Mouse (Mus musculus): ENCODE data around the gene Cdk4. TPM values are rescaled to one million over a fixed set of nuclear protein-coding genes. Genes with fewer than 3 reads are reported as not detected.

Gene Cdk4
- polyA plus RNA-seq, 1 experiment from 2014 or later, result 657 TPM

GRCm38 (mm10) chr10:127083292-127083914 is 20.1 kb downstream of the Cdk4 start:
- ATAC-seq (ENCODE audit: low read depth), result no peak
- no peak overlapping the region for H3K27ac ChIP-seq (ENCODE audit: low read depth, low read length)
- peaks cover 14% of the 10 kb centered on the region; the same call in 1 of the 2 replicates for H3K27me3 ChIP-seq (ENCODE audit: control insufficient read depth, insufficient read depth, low read length)
- peaks cover 14% of the 10 kb centered on the region; the same call in 1 of the 2 replicates for H3K36me3 ChIP-seq (ENCODE audit: control insufficient read depth, insufficient read depth, low read length)
- H3K9ac ChIP-seq (replicated peaks; ENCODE audit: low read depth, low read length), result no peak overlapping the region
- H3K4me3 ChIP-seq (ENCODE audit: low read depth, low read length), result no peak overlapping the region
- no peak overlapping the region for H3K4me2 ChIP-seq (ENCODE audit: low read depth, low read length)
- WGBS, result 32% methylated on average over 8 of the region's 8 CpGs
- no peaks in the 10 kb centered on the region for H3K9me3 ChIP-seq (ENCODE audit: control insufficient read depth, low read length)
- H3K4me1 ChIP-seq (ENCODE audit: control insufficient read depth, insufficient read depth, low read length), result peaks cover 21% of the 10 kb centered on the region

- Histone ChIP-seq H3K4me2 (ENCODE audit: low read depth, low read length) (no peak overlapping the region), H3K4me1 (ENCODE audit: control insufficient read depth, insufficient read depth, low read length) (peaks cover 21% of the 10 kb centered on the region), H3K27ac (ENCODE audit: low read depth, low read length) (no peak overlapping the region), H3K27me3 (ENCODE audit: control insufficient read depth, insufficient read depth, low read length) (peaks cover 15% of the 10 kb centered on the region; the same call in 1 of the 2 replicates), H3K4me3 (ENCODE audit: low read depth, low read length) (no peak overlapping the region), H3K36me3 (ENCODE audit: control insufficient read depth, insufficient read depth, low read length) (peaks cover 15% of the 10 kb centered on the region; the same call in 1 of the 2 replicates), H3K9ac (replicated peaks; ENCODE audit: low read depth, low read length) (no peak overlapping the region), H3K9me3 (ENCODE audit: control insufficient read depth, low read length) (no peaks in the 10 kb centered on the region)
- ATAC-seq (ENCODE audit: low read depth), result no peak
- 50% methylated on average over 5 of the region's 5 CpGs for WGBS
Measured at GRCm38 (mm10) chr10:127083915-127084306, 20.6 kb downstream of the Cdk4 start.

- no peak overlapping the region for H3K9ac ChIP-seq (replicated peaks; ENCODE audit: low read depth, low read length)
- H3K27me3 ChIP-seq (ENCODE audit: control insufficient read depth, insufficient read depth, low read length), result peaks cover 22% of the 10 kb centered on the region
- H3K27ac ChIP-seq (ENCODE audit: low read depth, low read length), result no peak overlapping the region
- no peak overlapping the region for H3K4me3 ChIP-seq (ENCODE audit: low read depth, low read length)
- no peak overlapping the region for H3K4me2 ChIP-seq (ENCODE audit: low read depth, low read length)
- H3K4me1 ChIP-seq (ENCODE audit: control insufficient read depth, insufficient read depth, low read length), result peaks cover 21% of the 10 kb centered on the region
- peaks cover 18% of the 10 kb centered on the region; the same call in 1 of the 2 replicates for H3K36me3 ChIP-seq (ENCODE audit: control insufficient read depth, insufficient read depth, low read length)
- WGBS, result 80% methylated on average over 9 of the region's 9 CpGs
- no peaks in the 10 kb centered on the region for H3K9me3 ChIP-seq (ENCODE audit: control insufficient read depth, low read length)
- no peak for ATAC-seq (ENCODE audit: low read depth)
Measured at GRCm38 (mm10) chr10:127085052-127085451, 21.7 kb downstream of the Cdk4 start.

GRCm38 (mm10) chr10:127085633-127086032 is 22.3 kb downstream of the Cdk4 start:
- no peak overlapping the region for H3K9ac ChIP-seq (replicated peaks; ENCODE audit: low read depth, low read length)
- H3K9me3 ChIP-seq (ENCODE audit: control insufficient read depth, low read length), result no peaks in the 10 kb centered on the region
- H3K4me3 ChIP-seq (ENCODE audit: low read depth, low read length), result no peak overlapping the region
- no peak overlapping the region for H3K4me2 ChIP-seq (ENCODE audit: low read depth, low read length)
- peaks cover 18% of the 10 kb centered on the region; the same call in 1 of the 2 replicates for H3K36me3 ChIP-seq (ENCODE audit: control insufficient read depth, insufficient read depth, low read length)
- H3K4me1 ChIP-seq (ENCODE audit: control insufficient read depth, insufficient read depth, low read length), result peaks cover 16% of the 10 kb centered on the region
- no peak for ATAC-seq (ENCODE audit: low read depth)
- 79% methylated on average over 6 of the region's 6 CpGs for WGBS
- peaks cover 28% of the 10 kb centered on the region for H3K27me3 ChIP-seq (ENCODE audit: control insufficient read depth, insufficient read depth, low read length)
- H3K27ac ChIP-seq (ENCODE audit: low read depth, low read length), result no peak overlapping the region

GRCm38 (mm10) chr10:127090560-127091411 is 27.5 kb downstream of the Cdk4 start:
- Histone ChIP-seq H3K4me1 (ENCODE audit: control insufficient read depth, insufficient read depth, low read length) (peaks cover 10% of the 10 kb centered on the region), H3K27me3 (ENCODE audit: control insufficient read depth, insufficient read depth, low read length) (peaks cover 34% of the 10 kb centered on the region), H3K27ac (ENCODE audit: low read depth, low read length) (no peak overlapping the region), H3K36me3 (ENCODE audit: control insufficient read depth, insufficient read depth, low read length) (peaks cover 23% of the 10 kb centered on the region), H3K9ac (replicated peaks; ENCODE audit: low read depth, low read length) (0 out of 2 replicates have a peak overlapping the region, but pooled peaks have one; percentile 34), H3K9me3 (ENCODE audit: control insufficient read depth, low read length) (no peaks in the 10 kb centered on the region), H3K4me2 (ENCODE audit: low read depth, low read length) (peak overlapping the region; percentile 20; the same call in 1 of the 2 replicates), H3K4me3 (ENCODE audit: low read depth, low read length) (0 out of 2 replicates have a peak overlapping the region, but pooled peaks have one; percentile 7)
- peak; percentile 15; the same call in 1 of the 2 replicates for ATAC-seq (ENCODE audit: low read depth)
- WGBS, result 9% methylated on average over 57 of the region's 57 CpGs

- peak overlapping the region; percentile 7; the same call in 1 of the 2 replicates for H3K4me3 ChIP-seq (ENCODE audit: low read depth, low read length)
- peak; percentile 35; the same call in 1 of the 2 replicates for ATAC-seq (ENCODE audit: low read depth)
- H3K4me2 ChIP-seq (ENCODE audit: low read depth, low read length), result peak overlapping the region; percentile 20; the same call in 1 of the 2 replicates
- no peak overlapping the region for H3K27ac ChIP-seq (ENCODE audit: low read depth, low read length)
- H3K4me1 ChIP-seq (ENCODE audit: control insufficient read depth, insufficient read depth, low read length), result peaks cover 10% of the 10 kb centered on the region
- WGBS, result 7% methylated on average over 50 of the region's 51 CpGs
- peaks cover 34% of the 10 kb centered on the region for H3K27me3 ChIP-seq (ENCODE audit: control insufficient read depth, insufficient read depth, low read length)
- 0 out of 2 replicates have a peak overlapping the region, but pooled peaks have one; percentile 34 for H3K9ac ChIP-seq (replicated peaks; ENCODE audit: low read depth, low read length)
- H3K9me3 ChIP-seq (ENCODE audit: control insufficient read depth, low read length), result no peaks in the 10 kb centered on the region
- H3K36me3 ChIP-seq (ENCODE audit: control insufficient read depth, insufficient read depth, low read length), result peaks cover 32% of the 10 kb centered on the region
Measured at GRCm38 (mm10) chr10:127091507-127092396, 28.4 kb downstream of the Cdk4 start.

GRCm38 (mm10) chr10:127092742-127093141 is 29.4 kb downstream of the Cdk4 start:
- peaks cover 28% of the 10 kb centered on the region for H3K36me3 ChIP-seq (ENCODE audit: control insufficient read depth, insufficient read depth, low read length)
- 61% methylated on average over 4 of the region's 4 CpGs for WGBS

GRCm38 (mm10) chr10:127094382-127094802 is 31.1 kb downstream of the Cdk4 start:
- 45% methylated on average over 7 of the region's 7 CpGs for WGBS
- Histone ChIP-seq H3K36me3 (ENCODE audit: control insufficient read depth, insufficient read depth, low read length) (peaks cover 40% of the 10 kb centered on the region), H3K9ac (replicated peaks; ENCODE audit: low read depth, low read length) (no peak overlapping the region), H3K4me3 (ENCODE audit: low read depth, low read length) (no peak overlapping the region), H3K27me3 (ENCODE audit: control insufficient read depth, insufficient read depth, low read length) (peaks cover 23% of the 10 kb centered on the region), H3K4me2 (ENCODE audit: low read depth, low read length) (no peak overlapping the region), H3K27ac (ENCODE audit: low read depth, low read length) (no peak overlapping the region), H3K4me1 (ENCODE audit: control insufficient read depth, insufficient read depth, low read length) (peaks cover 10% of the 10 kb centered on the region), H3K9me3 (ENCODE audit: control insufficient read depth, low read length) (no peaks in the 10 kb centered on the region)
- ATAC-seq (ENCODE audit: low read depth), result no peak

More at GRCm38 (mm10) chr10:127092742-127093141, 29.4 kb downstream of the Cdk4 start:
- Histone ChIP-seq H3K9me3 (ENCODE audit: control insufficient read depth, low read length) (no peaks in the 10 kb centered on the region), H3K4me3 (ENCODE audit: low read depth, low read length) (no peak overlapping the region), H3K4me2 (ENCODE audit: low read depth, low read length) (no peak overlapping the region), H3K4me1 (ENCODE audit: control insufficient read depth, insufficient read depth, low read length) (peaks cover 10% of the 10 kb centered on the region), H3K27ac (ENCODE audit: low read depth, low read length) (no peak overlapping the region), H3K27me3 (ENCODE audit: control insufficient read depth, insufficient read depth, low read length) (peaks cover 33% of the 10 kb centered on the region), H3K9ac (replicated peaks; ENCODE audit: low read depth, low read length) (no peak overlapping the region)
- no peak for ATAC-seq (ENCODE audit: low read depth)

Data from neural tube, embryonic 14.5 days (tissue).